Mouse (Mus musculus) olfactory bulb, adult 2 months (tissue): Measurements from ENCODE around the gene Stard7.

ENCODE experiments used
- CTCF ChIP-seq: fragments of 200-500 bp; IDR thresholded peaks from 2 replicates; pipeline ENCODE4 v1.5.1; 2012; ENCODE audit warnings: low read depth, mild to moderate bottlenecking, low read length, moderate library complexity; ENCODE audit not compliant: insufficient read depth
- POLR2A ChIP-seq: fragments of 200-500 bp; IDR thresholded peaks from 2 replicates; pipeline ENCODE4 v1.6.1; 2012; ENCODE audit warnings: mild to moderate bottlenecking, low read depth, low read length, moderate library complexity; ENCODE audit not compliant: insufficient read depth

DNA sequence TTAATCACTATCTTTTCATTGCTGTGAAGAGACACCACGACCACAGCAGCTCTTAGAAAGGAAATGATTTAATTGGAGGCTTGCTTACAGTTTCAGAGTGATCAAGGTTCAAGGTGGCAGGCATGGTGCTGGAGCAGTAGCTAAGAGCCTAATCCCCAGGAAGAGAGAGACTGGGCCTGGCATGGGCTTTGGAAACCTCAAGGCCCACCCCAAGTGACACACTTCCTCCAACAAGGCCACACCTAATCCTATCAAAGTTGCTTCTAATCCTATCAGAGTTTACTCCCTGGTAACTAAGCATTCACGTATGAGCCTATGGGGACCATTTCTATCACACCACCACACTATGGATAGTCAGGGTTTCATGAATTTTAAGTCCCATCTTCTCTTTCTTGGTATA lies 40.2 kb downstream of the Stard7 start:
- TF ChIP-seq CTCF = no peak
- no peak for TF ChIP-seq POLR2A
